Mouse (Mus musculus) lung, adult 18-20 months (tissue): Measurements from ENCODE around the gene Kmt2e.
"Not testable (repeated sequence)": the region's sequence is repeated elsewhere in the genome, so short reads cannot be mapped to it uniquely, and the experiment has no call there.

Experiments used
- DNase-seq, 2 experiments: peaks; one replicate each; pipeline ENCODE4 v3.0.0; 2022; ENCODE audit warnings: mixed read lengths in 2 of 2

The Kmt2e gene

DNA sequence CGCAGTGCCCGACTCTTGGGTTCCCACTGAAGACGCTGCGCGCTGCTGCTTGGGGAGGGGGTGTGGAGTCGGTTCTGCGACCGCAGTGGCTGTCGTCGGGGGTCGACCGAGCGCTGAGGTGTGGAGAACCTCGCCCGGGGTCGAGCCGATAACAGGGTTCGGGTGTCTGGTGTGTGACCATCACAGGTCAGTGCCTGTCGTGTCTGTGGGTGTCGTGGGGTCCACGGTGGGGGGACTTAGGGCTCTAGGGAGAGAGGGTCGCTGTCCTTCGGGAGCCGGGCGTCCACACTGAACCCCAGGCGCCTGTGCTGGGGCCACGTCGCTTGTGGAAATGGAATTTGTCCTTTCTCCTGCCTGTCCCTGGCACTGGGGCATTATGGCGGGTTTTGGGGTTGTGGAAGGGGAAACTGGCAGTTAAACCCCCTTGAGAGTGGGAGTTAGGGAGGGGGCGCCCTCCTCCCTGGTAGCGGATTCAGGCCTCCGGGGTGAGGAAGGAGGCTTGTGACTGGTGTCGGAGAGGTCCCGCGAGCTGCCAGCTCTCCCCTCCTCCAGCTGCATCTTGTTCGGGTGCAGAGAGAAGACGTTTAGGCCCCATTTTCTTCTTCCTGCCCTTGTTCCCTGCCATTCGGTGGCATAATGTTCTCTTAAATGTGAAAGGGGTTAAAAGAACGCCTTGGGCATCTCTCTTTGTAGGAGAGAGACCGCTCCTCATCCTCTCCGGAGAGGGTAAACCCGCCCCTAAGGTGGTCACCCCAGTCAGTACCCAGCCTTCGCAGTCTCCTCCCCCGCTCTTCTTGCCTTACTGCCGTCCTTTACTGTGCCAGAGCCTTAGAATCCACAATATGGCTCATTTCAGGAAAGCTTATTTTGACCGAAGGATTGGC is 599 bp downstream of the Kmt2e start:
- DNase-seq: peak; percentile 74 to 77

DNA sequence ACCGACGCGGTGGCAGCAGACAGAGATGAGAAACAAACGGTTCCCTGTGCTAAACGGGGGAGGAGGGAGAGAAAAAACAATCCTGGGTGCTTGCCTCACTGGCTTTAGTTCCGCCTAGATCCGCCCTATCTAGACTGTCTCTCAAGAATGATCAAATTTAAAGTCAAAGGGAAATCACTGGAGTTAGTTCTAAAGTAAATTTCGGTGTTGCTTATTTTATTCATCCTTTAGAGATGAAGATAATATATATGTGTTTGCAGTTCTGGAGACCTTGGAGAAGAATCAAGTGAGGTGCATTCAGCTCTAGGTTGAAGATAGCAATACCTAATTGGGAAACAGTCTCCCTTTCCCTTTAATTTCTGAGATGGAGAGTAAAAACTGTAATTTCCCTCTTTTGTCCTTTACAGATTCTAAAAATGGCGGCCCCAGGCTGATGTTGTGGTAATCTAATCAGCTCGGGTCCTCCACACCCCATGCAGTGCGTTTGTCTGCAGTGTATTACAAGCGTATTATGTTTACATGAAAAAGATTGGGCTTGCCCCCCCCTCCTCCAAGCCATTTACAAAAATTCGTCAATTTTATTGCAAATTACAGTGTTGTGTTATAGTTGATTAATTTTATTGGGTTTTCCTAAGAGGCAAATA is 1.4 kb downstream of the Kmt2e start:
- DNase-seq: no peak

DNA sequence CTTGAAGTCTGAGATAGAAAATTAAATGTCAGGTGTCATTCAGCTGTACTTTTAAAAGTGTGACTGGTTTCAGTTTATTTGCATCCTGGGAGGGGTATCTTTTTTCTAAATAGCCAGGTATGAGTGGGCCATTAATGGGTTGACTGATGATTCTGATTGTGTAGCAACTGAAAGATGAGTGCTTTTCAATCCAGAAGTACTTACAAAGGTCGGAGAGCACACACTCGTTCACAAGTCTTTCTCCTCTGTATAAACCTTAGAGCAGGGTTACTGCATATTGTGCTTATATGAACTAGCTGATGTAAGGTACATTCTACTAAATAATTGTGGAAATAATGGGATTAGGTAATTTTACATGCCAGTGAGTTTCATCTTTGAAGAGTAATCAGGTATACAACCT is 2.5 kb downstream of the Kmt2e start:
- no peak for DNase-seq

DNA sequence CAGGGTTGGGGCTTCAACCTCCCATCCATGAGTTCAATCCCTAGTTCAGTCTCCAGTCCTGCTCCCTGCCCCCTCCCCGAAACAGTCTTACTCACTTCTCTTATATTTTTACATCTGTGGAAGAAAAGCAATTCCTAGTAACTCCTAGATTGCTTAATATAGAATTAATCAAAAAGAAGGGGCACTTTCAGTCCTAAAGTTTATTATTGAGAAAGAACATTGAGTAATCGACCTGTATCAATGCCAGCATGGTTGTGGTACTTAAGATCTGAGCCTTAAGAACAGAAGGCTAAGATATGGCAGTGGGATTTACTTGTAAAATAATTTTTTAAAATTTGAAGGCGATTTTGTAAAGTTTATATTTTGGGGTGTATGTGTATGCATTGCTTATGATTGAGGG is 5.6 kb downstream of the Kmt2e start:
- no peak for DNase-seq

DNA sequence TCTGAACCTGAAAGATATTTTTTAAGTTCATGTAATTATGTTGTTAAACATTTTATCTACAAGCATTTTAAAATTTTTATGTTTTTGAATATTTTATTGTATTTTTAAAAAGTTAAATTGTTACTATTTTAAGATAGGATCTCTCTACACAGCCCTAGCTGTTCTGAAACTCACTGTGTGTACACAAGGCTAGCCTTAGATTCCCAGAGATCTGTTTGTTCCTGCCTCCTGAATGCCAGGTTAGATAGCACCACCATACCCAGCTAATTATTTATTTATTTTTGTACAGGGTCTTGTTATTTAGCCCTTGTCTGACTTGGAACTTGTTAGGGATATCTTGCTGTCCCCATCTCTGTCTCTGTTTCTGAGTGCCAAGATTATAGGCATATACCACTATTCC is 6.3 kb downstream of the Kmt2e start:
- no peak for DNase-seq

DNA sequence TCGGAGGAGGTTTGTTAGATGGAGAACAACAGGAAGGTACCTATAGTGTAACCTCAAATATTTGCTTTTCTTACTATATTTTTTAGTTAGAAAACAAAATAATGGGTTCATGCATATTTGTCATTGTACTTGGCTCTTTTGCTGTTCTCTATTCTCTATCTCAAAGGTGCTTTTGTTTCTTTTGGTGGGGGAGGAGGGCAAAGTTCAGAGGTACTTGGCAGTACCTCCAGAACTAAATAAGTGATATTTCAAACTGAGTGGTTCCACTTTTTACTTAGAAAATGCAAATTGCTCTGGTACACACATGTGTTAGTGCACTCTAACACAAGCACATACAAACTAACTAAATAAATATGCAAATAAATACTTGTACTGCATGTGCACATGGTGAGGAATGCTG is 7.7 kb downstream of the Kmt2e start:
- DNase-seq: no peak

DNA sequence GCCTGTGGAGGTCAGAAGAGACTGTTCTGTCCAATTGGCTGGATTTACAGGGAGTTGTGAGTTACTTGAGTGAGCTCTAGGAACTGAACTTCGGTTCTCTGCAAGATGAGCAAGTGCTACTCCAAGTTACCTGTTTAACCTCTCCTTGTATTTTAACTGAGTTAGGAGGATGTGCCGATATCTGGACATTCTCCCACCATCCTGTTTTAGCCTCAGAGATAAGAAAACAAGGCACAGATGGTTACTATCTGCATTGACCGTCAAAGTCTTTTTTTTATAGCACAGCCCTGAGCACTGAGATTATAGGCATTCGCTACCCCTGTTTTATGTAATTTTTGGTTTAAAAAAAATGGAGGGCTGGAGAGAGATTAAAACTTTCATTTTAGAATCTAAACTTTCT is 10.2 kb downstream of the Kmt2e start:
- no peak for DNase-seq

DNA sequence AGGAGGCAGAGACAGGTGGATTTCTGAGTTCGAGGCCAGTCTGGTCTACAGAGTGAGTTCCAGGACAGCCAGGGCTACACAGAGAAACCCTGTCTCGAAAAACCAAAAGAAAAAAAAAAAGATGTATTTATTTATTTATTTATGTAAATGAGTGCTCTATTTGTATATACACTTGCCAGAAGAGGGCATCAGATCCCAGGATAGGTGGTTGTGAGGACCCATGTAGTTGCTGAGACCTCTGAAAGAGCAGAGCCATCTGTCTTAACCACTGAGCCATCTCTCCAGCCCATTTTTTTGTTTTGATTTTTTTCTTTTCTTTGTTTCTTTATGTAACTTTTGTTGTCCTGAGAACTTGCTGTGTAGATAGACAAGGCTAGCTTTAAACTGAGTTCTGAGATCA is 19.3 kb downstream of the Kmt2e start:
- DNase-seq: not testable (repeated sequence)

DNA sequence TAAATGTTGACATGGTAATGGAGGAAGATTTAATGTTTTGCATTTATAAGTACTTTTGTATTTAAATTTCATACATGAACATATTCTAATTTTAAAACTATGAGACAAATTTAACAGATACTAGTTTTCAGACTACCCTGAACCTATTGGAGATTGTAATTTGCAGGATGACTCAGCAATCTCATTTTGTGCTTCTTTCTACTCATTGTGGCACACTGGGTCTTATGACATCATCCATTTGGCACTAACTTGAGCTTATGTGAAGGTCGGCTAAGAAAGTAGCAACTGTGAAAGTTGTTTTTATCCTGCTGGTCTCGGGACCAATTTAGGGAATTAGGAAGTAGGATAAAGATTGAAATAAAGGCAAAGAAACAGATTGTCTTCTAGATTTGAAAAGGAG is 27.4 kb downstream of the Kmt2e start:
- DNase-seq: peak in 1 of 2 experiments; percentile 12

DNA sequence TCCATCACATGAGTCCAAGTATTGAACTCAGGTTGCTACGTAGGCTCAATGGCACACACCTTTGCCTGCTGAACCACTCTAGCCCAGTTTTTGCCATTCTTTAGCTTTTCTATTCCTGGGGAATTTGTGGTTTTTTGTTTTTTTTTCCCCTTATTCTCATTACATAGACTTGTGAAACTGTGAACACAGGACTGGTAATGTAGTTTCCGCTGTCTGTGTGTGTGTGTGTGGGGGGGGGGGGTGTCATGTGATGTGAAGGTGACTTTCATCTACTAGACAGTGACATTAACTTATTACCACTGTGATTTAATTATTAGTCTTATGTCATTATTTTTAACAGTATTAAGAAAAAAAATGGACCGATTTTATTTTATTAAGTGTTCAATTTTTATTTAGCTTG is 30.0 kb downstream of the Kmt2e start:
- DNase-seq: no peak

DNA sequence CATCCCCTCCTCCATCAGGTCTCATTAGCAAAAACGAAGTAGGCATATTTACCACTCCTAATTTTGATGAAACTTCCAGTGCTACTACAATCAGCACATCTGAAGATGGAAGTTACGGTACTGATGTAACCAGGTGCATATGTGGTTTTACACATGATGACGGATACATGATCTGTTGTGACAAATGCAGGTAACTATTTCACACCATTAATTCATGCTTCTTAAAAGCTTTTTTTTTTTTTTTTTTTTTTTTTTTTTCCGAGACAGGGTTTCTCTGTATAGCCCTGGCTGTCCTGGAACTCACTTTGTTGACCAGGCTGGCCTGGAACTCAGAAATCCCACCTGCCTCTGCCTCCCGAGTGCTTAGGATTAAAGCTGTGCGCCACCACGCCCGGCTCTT is 30.5 kb downstream of the Kmt2e start:
- DNase-seq: no peak

DNA sequence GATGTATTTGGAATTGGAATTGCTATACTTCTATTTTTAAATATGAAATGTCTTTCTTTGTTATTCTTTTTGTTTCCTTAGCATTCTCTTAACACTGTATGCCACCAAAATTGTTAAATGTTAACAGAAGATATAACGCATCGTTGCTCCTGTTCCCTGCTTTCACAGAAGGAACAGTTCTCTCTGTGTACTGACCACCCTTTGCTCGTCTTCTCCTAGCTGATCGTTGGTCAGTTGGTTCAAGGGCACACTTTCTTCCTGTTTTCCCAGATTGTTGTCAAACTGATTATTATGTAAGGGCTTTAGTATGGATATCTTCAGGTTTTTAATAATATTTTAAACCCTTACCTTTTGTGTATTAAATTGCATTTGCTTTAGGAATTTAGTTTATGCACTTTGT is 32.3 kb downstream of the Kmt2e start:
- no peak for DNase-seq

DNA sequence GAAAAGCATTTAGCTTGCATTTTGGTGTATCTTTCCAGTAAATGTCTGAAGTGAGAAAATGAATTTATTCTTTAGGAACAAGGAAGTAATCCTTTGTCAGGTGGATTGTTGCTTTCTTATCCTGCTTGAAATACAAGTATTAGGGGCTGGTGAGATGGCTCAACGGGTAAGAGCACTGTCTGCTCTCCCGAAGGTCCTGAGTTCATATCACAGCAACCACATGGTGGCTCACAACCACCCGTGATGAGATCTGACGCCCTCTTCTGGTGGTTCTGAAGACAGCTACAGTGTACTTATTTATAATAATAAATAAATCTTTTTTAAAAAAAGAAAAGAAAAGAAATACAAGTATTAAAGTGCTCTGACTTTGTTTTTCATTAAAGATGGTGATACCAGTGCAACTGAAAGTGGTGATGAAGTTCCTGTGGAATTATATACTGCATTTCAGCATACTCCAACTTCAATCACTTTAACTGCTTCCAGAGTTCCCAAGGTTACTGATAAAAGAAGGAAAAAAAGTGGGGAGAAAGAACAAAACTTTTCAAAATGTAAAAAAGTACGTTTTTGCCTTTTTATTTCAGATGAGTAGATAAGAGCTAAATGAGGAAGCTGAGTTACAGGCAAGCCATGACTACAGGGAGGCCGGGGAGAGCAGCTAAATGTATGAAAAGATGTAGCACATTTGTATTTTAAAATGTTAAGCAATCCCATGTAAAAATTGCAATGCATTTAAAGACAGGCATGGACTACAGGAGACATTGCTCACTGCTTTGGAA is 39.0 kb downstream of the Kmt2e start:
- no peak for DNase-seq

DNA sequence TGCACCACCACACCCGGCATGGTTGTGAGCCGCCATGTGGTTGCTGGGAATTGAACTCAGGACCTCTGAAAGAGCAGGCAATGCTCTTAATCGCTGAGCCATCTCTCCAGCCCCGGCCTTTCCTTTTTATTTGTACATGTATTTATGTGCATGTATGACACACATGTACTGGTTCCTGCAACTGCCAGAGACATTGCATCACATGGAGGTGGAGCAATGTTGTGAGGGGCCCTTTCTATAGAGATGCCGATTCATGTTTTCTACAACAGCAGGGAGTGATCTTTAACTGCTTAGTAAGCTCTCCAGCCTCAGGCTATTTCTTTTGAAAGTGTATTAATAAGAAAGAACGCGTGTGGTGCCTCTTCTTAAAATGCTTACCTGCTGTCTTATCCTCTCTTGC is 49.6 kb downstream of the Kmt2e start:
- no peak for DNase-seq

DNA sequence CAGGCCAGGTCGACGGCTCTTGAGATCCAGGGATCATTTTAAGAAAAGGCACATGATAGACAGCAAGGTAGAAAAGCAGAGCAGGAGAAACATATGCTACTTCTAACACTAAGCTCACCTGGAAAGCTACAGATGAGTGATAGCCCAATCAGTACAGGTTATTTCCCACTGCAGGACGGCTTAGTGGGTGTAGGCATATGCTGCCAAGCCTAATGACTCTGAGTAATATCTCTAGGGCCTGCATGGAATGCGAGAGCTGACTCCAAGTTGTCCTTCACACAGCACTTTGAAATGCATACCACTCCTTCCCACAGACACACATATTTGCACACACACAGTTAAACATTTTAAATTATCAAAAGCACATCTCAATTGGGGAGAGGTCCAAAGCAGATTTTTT is 55.0 kb downstream of the Kmt2e start:
- DNase-seq: peak in 1 of 2 experiments; percentile 32

DNA sequence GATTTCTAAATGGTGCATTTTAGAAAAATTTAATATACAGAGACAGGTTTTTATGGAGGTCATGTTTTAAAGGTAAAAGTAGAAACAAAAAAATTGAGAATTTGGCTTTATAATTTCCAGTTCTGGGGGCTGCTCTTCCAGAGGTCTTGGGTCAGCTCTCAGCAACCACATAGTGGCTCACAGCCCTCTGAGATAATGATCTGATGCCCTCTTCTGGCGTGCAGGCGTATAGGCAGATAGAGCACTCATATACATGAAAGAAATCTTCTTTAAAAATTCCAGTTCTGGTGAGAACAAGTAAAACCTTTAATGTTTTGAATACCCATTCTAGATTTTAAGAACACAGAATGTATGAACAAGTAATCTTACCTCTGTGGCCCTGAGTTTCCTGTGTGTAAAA is 56.6 kb downstream of the Kmt2e start:
- DNase-seq: peak in 1 of 2 experiments; percentile 23

DNA sequence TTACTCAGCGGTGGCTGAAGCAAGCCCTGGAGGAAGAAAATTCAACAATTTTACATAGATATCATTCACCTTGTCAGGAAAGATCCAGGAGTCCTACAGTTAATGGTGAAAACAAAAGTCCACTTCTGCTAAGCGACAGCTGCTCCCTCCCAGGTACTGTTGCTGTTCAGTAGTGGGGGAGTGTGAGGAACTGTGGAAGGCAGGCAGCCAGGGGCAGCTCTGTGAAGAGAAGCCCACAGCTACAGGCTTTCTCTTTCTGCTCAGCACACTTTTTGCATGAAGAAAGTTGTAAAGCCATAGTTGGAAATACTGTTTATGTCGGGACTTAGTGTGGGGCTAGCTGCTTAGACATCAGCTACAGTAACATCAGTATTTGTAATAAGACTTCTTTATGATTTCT is 62.2 kb downstream of the Kmt2e start:
- DNase-seq: no peak

DNA sequence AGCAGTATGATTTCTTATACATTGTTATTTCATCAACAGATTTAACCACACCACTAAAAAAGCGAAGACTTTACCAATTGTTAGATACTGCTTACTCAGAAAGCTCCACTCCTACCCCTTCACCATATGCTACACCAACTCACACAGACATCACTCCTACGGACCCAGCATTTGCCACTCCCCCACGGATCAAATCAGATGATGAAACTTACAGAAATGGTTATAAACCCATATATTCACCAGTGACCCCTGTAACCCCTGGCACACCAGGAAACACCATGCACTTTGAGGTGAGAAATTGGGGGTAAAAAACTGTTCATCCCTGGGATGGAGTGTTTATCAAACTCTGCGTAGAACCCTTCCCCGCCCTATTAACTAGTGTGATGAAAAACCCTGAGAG is 62.7 kb downstream of the Kmt2e start:
- DNase-seq: no peak

DNA sequence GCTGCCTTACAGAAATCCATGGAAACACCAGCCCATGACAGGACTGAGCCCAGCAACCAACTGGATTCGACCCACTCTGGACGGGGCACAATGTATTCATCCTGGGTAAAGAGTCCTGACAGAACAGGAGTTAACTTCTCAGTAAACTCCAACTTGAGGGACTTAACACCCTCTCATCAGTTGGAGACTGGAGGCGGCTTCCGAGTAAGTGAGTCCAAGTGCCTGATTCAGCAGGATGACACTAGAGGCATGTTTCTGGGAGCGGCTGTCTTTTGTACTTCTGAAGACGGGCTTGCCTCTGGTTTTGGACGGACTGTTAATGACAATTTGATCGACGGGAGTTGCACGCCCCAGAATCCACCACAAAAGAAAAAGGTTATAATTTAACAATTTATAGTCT is 63.7 kb downstream of the Kmt2e start:
- no peak for DNase-seq

DNA sequence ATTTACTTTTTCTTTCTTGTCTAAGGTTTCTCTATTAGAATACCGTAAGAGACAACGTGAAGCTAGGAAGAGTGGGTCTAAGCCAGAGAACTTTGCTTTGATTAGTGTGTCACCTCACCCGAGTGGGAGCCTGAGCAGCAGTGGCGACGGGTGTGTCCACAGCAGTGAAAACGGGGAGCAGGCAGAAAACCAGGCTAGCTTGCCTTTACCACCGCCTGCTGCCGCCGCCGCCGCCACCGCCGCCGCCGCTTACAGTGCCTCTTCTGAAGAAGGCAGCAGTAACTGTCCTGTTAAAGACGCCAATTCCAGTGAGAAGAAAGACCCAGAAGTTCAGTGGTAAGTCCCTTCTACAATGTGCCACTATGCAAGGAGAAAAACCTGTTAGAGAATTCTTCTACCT is 65.0 kb downstream of the Kmt2e start:
- DNase-seq: no peak

DNA sequence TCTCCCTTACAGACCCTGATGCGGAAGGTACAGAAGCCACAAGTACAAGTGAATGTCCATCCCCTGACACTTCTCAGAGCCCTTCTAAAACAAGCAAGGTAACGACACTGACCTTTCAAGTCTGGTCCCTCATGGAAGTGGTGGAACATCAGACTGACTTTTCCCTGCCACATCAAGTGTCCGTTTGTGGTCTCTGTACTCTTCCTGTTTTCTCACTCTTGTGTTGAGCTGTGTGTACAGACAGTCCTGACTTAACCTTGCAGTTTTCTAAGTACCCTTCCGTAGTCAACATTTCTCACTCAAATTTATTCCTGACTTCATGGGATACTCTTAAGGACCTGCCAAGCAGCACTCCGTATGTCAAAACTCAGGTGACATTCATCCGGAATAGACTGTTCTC is 66.5 kb downstream of the Kmt2e start:
- DNase-seq: no peak

DNA sequence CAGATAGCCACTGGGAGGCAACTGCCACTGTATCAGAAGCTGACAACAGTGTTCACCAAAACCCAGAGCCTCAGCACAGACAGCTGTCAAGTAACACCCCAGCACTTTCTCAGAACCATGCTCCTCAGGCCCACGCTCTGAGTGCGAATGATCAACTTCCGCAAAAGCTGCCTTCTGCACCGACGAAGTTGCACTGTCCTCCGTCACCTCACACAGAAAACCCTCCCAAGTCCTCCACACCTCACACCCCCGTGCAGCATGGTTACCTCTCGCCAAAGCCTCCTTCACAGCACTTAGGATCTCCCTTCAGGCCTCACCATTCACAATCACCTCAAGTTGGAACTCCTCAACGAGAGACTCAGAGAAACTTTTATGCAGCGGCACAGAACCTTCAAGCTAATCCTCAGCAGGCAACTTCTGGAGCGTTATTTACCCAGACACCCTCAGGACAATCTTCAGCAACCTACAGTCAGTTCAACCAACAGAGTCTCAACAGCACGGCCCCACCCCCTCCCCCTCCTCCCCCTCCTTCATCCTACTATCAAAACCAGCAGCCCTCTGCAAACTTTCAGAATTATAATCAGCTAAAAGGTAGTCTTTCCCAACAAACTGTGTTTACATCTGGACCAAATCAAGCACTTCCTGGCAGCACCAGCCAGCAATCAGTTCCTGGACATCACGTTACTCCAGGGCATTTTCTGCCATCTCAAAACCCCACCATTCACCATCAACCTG is 67.5 kb downstream of the Kmt2e start:
- no peak for DNase-seq

DNA sequence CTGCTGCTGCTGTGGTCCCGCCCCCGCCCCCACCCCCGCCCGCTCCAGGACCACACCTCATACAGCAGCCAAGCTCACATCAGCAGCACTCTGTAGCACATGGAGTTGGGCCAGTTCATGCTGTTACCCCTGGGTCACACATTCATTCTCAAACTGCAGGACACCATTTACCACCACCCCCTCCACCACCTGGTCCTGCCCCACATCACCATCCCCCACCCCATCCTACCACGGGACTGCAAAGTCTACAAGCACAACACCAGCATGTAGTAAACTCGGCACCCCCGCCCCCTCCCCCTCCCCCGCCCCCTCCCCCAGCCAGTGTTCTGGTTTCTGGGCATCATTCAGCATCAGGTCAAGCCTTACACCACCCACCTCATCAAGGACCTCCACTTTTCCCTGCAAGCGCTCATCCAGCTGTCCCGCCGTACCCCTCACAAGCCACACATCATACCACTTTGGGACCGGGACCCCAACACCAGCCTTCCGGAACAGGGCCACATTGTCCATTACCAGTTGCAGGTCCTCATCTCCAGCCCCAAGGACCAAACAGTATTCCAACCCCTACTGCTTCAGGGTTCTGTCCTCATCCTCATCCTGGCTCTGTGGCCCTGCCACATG is 68.2 kb downstream of the Kmt2e start:
- no peak for DNase-seq
